Mouse (Mus musculus) bone marrow, adult 2 months (tissue): ENCODE measurements around the gene Trpm6.

Source experiments
- CTCF ChIP-seq: fragments of 200-500 bp; IDR thresholded peaks from 2 replicates; pipeline ENCODE4 v1.5.1; 2011; ENCODE audit warnings: low read length, control low read depth; ENCODE audit not compliant: control insufficient read depth, insufficient read depth
- POLR2A ChIP-seq: fragments of 200-500 bp; IDR thresholded peaks from 2 replicates; pipeline ENCODE4 v1.6.1; 2011; ENCODE audit warnings: low read depth, mild to moderate bottlenecking, control low read depth, low read length, borderline replicate concordance; ENCODE audit not compliant: control insufficient read depth

DNA sequence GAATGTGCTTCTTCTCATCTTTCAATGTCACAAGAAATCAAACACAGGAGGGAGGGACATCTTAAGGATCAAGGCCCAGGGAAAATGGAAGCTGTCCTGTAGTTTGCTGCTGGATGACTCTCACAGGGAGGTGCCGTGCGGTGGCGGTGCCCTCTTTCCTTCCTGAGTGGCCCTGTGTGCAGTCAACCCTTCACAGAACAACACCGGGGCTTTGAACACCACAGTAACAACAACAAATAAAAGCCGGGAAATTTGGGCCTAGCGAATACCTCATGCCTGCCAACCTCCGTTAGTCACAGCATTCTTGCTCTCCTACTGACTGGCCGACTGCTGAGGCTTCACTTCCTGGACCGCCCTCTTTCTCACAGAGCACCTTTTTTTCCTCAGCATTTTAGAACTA lies 9.1 kb downstream of the Trpm6 start:
- TF ChIP-seq CTCF: no peak
- TF ChIP-seq POLR2A: no peak
